Mouse (Mus musculus) neural tube, embryonic 14.5 days (tissue): Measurements from ENCODE around the gene Pnn. TPM values are rescaled to one million over a fixed set of nuclear protein-coding genes. Genes with fewer than 3 reads are reported as not detected.
A peak's percentile ranks its signal among the peaks of the same experiment; 100 is the strongest.

Experiments
- ATAC-seq: fragments of 200-750 bp; cut with Nextera tagmentation; 2 replicates; pipeline ENCODE4 v1.8.0; 2017; ENCODE audit warnings: low read depth, mild to moderate bottlenecking, moderate TSS enrichment, moderate library complexity
- H3K27ac ChIP-seq: fragments of 300-500 bp; sonication (generic); 2 replicates; pipeline ENCODE4 v1.5.1; 2014; ENCODE audit warnings: low read depth, mild to moderate bottlenecking, control low read depth, low read length, moderate library complexity, mixed read lengths
- H3K27me3 ChIP-seq: fragments of 300-500 bp; sonication (generic); 2 replicates; pipeline ENCODE4 v1.6.1; 2014; ENCODE audit warnings: low read length; ENCODE audit not compliant: control insufficient read depth, insufficient read depth
- H3K36me3 ChIP-seq: fragments of 300-500 bp; sonication (generic); 2 replicates; pipeline ENCODE4 v1.6.1; 2014; ENCODE audit warnings: low read length, mixed read lengths; ENCODE audit not compliant: control insufficient read depth, insufficient read depth
- H3K4me1 ChIP-seq: fragments of 300-500 bp; sonication (generic); 2 replicates; pipeline ENCODE4 v1.6.1; 2014; ENCODE audit warnings: low read length; ENCODE audit not compliant: control insufficient read depth, insufficient read depth
- H3K4me2 ChIP-seq: fragments of 300-500 bp; sonication (generic); 2 replicates; pipeline ENCODE4 v1.6.1; 2014; ENCODE audit warnings: mild to moderate bottlenecking, low read depth, low read length, control low read depth
- H3K4me3 ChIP-seq: fragments of 300-500 bp; sonication (generic); 2 replicates; pipeline ENCODE4 v1.5.1; 2014; ENCODE audit warnings: low read depth, low read length, control low read depth, mixed read lengths
- H3K9ac ChIP-seq: fragments of 300-500 bp; sonication (generic); replicated peaks from 2 replicates; pipeline ENCODE4 v1.6.1; 2014; ENCODE audit warnings: low read depth, mild to moderate bottlenecking, control low read depth, low read length, mixed read lengths
- H3K9me3 ChIP-seq: fragments of 300-500 bp; sonication (generic); 2 replicates; pipeline ENCODE4 v1.6.1; 2016; ENCODE audit warnings: low read length; ENCODE audit not compliant: control insufficient read depth
- WGBS: fragments of 180-500 bp; shearing (Covaris S2); extraction: QIAGEN DNeasy Blood & Tissue Kit; methylation state at CpG from one replicate; pipeline ENCODE4 v1.1.7; 2014; 5-methylcytosine and 5-hydroxymethylcytosine counted together
- polyA plus RNA-seq: library from polyadenylated mRNA; unstranded; fragments of >200 nt; fragmentation: Nextera tagmentation; extraction: Ambion mirVana; gene quantifications from 2 replicates; pipeline ENCODE4 v1.2.1, GENCODE M21; 2014

Pnn gene
- polyA plus RNA-seq = 77.4 and 86.2 TPM in 2 replicates

DNA sequence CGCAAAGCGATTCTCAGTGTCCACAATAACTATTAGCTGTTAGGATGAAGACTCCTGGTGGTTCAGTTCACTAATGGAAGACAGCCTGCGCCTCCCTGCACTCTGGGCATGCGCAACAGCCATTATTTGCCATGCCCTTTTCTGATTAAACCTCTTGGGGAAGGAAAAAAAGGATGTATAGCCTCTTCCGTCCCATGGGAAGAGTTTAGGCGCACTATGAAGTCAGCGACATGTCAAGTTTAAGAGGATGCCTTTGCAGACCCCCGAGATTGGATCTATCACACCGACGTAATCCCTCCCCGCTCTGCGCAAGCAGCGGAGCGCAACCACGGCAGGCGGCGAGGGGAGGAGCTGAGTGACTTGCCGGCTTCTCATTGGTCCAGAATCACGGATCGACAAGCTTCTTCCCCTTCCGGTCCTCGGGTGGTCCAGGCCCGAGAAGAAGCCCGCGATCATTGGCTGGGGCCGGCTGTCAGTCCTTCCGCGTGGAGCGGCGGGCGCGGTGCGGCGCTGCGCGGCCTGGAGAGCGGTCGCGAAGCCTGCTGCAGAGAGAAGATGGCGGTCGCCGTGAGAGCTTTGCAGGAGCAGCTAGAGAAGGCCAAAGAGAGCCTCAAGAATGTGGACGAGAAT, at the start of gene Pnn:
Gene Pnn, plus strand, starts transcription at position 437 of the 630 bp plus-strand sequence.
- peak within 1 kb of the TSS; percentile 88 for H3K27ac ChIP-seq
- H3K4me3 ChIP-seq = peak within 1 kb of the TSS; percentile 97
- H3K4me1 ChIP-seq = peaks cover 4% of the 10 kb centered on the region; the same call in 1 of the 2 replicates
- H3K4me2 ChIP-seq = peak within 1 kb of the TSS; percentile 81
- no peaks in the 10 kb centered on the region for H3K9me3 ChIP-seq
- under 1% methylated on average over 43 of the region's 43 CpGs for WGBS
- no peaks in the 10 kb centered on the region for H3K27me3 ChIP-seq
- ATAC-seq = peak; percentile 99
- peaks cover 24% of the 10 kb centered on the region for H3K36me3 ChIP-seq
- peak within 1 kb of the TSS; percentile 98 for H3K9ac ChIP-seq

DNA sequence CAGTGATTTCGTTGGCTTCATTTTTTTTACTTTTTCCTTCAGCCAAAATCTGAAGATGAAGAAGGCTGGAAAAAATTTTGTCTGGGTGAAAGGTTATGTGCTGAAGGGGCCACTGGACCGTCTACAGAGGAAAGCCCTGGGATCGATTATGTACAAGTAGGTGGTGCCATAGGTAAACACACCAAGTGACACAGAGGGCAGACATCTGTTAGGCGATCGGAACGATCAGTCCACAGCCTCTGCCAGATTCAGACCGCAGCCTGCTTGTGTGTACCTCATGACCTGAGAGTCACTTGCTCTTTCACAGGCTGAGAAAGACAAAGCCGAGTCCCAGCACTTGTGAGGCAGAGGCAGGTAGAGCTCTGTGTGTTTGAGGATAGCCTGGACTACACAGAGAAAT, 48.7 kb upstream of the Pnn start:
- Histone ChIP-seq H3K9me3 (no peaks in the 10 kb centered on the region), H3K4me1 (no peaks in the 10 kb centered on the region), H3K9ac (no peak overlapping the region), H3K4me2 (no peak overlapping the region), H3K36me3 (peaks cover 17% of the 10 kb centered on the region; the same call in 1 of the 2 replicates), H3K27me3 (no peaks in the 10 kb centered on the region), H3K4me3 (no peak overlapping the region), H3K27ac (no peak overlapping the region)
- no peak for ATAC-seq
- WGBS = 94% methylated on average over 8 of the region's 8 CpGs

DNA sequence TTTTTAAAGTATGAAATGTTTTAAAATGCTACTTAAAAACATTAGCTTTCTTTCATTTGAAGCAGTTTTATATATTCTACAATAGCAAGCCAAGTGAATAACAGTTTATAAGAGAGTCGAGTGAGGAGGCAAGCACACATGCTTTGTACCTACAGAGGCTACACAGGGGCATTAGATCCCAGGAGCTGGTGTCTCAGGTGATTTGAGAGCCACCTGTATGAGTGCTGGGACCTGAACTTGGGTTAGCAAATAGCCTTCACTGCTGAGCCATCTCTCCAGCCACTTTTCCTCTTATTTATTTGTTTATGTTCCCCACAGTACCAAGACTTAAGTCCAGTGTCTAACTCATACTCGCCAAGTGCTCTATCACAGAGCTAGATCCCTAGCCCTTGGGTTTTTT, 46.8 kb upstream of the Pnn start:
- H3K4me2 ChIP-seq = no peak overlapping the region
- no peaks in the 10 kb centered on the region for H3K4me1 ChIP-seq
- H3K9ac ChIP-seq = no peak overlapping the region
- WGBS = 96% methylated on average over 2 of the region's 2 CpGs
- no peak overlapping the region for H3K4me3 ChIP-seq
- no peak overlapping the region for H3K27ac ChIP-seq
- no peaks in the 10 kb centered on the region for H3K27me3 ChIP-seq
- no peak for ATAC-seq
- no peaks in the 10 kb centered on the region for H3K9me3 ChIP-seq
- peaks cover 17% of the 10 kb centered on the region; the same call in 1 of the 2 replicates for H3K36me3 ChIP-seq

DNA sequence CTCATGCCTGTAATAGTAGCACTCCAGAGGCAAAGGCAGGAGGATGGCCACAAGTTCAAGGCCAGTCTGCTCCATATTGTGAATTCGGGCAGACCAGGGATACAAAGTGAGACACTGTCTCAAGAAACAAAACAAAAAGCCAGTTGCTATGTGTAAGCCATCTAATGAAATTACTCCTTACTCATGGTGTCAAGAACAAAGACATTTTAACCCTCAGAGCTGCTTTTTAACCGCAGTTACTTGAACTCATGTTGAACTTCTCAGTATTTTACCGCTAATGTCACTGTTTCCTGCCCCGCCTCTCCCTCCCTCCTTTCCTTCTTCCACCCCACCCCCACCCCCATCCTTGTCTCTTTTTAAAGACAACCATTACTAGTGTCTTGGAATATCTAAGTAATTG, 45.4 kb upstream of the Pnn start:
- peaks cover 17% of the 10 kb centered on the region; the same call in 1 of the 2 replicates for H3K36me3 ChIP-seq

DNA sequence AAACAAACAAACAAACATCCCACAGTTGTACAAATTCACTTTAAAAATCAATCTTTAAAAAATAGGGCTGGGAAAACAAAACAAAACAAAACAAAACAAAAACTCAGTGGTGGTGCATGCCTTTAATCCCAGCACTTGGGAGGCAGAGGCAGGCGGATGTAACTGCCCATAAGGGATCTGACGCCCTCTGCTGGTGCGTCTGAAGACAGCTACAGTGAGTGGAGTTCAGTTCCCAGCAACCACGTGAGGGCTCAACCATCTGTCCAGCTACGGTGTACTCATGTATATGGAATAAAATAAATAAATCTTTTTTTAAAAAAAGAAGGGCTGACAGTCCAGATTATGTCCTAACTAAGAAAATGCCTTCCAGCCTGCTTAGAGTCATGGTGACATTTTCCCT, 34.6 kb upstream of the Pnn start:
- Histone ChIP-seq H3K4me2 (no peak overlapping the region), H3K9me3 (no peaks in the 10 kb centered on the region), H3K36me3 (no peaks in the 10 kb centered on the region), H3K9ac (no peak overlapping the region), H3K27ac (no peak overlapping the region), H3K27me3 (no peaks in the 10 kb centered on the region), H3K4me1 (no peaks in the 10 kb centered on the region), H3K4me3 (no peak overlapping the region)
- ATAC-seq = no peak
- WGBS = 66% methylated on average over 5 of the region's 5 CpGs

More for the DNA sequence above, 45.4 kb upstream of the Pnn start:
- Histone ChIP-seq H3K4me2 (no peak overlapping the region), H3K9me3 (no peaks in the 10 kb centered on the region), H3K4me3 (no peak overlapping the region), H3K27ac (no peak overlapping the region), H3K9ac (no peak overlapping the region), H3K4me1 (no peaks in the 10 kb centered on the region), H3K27me3 (no peaks in the 10 kb centered on the region)
- 93% methylated on average over 4 of the region's 4 CpGs for WGBS
- ATAC-seq = no peak

DNA sequence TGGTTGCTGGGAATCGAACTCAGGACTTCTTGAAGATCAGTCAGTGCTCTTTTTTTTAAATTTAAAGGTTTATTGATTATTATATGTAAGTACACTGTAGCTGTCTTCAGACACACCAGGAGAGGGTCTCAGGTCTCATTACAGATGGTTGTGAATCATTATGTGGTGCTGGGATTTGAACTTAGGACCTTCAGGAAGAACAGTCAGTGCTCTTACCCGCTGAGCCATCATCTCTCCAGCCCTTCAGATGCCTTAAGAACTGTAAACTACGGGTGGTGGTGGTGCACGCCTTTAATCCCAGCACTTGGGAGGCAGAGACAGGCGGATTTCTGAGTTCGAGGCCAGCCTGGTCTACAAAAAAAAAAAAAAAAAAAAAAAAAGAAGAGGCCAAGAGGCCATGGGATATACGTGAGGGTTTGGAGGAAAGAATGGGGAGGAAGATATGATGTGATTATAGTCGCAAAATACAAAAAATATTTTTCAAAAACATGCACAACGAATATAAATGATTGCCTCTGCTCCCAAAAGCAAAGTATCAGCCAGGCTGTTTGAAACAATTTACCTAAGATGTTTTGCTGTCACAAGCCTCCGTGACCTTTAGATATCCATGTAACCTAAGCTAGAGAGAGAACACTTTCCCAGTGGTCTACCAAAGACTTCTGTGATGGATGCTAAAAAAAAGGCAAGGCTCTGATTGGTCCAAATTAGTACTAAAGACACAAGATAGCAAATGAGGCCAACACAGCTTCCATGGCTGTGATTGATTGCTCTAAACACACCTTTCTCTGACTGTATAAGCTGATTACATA, 27.3 kb upstream of the Pnn start:
- 70% methylated on average over 10 of the region's 10 CpGs for WGBS
- no peaks in the 10 kb centered on the region for H3K9me3 ChIP-seq
- no peak overlapping the region for H3K4me3 ChIP-seq
- H3K9ac ChIP-seq = no peak overlapping the region
- no peaks in the 10 kb centered on the region for H3K4me1 ChIP-seq
- H3K36me3 ChIP-seq = peaks cover 10% of the 10 kb centered on the region; the same call in 1 of the 2 replicates
- no peaks in the 10 kb centered on the region for H3K27me3 ChIP-seq
- no peak; the same call in 1 of the 2 replicates for ATAC-seq
- no peak overlapping the region for H3K4me2 ChIP-seq
- no peak overlapping the region for H3K27ac ChIP-seq

DNA sequence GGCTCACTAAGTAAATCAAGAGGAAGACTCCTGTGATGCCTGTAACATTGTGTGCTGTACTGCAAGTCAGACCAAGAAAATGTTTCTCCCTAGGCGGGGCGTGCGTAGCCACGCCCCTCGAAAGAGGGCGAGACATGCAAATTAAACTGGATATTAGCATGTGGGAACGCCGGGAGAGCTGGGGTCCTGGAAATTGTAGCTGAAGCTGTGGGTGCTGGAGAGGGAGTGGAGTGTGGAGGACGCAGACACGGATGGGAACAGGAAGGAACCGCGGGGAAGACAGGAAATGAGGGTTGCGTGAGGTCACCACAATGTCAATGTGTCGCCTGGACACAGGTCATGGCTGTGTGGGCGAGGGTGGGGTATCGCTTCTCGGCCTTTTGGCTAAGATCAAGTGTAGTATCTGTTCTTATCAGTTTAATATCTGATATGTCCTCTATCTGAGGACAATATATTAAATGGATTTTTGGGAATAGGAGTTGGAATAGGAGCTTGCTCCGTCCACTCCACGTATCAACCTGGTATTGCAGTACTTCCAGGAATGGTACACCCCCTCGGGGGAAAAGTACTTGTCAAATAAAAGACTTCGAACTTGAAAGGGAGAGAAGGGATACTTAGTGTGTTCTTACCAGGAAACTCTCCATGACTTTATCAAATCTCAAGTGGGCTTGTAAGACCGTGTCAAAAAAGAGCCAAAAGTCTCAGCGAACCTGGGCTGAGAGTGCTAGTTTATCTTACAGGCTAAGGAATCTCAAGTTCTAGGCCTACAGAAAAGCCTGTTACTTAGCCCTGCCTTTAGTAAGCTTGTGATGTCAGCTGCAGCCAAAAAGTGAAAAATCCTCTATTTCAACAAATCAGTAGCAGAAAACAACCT, 26.5 kb upstream of the Pnn start:
- peak; percentile 77 for ATAC-seq
- WGBS = 4% methylated on average over 23 of the region's 23 CpGs
- peaks cover 16% of the 10 kb centered on the region; the same call in 1 of the 2 replicates for H3K36me3 ChIP-seq
- no peaks in the 10 kb centered on the region for H3K4me1 ChIP-seq
- no peak overlapping the region for H3K4me2 ChIP-seq
- H3K27ac ChIP-seq = peak overlapping the region; percentile 49; the same call in 1 of the 2 replicates
- H3K9me3 ChIP-seq = no peaks in the 10 kb centered on the region
- no peak overlapping the region for H3K4me3 ChIP-seq
- no peaks in the 10 kb centered on the region for H3K27me3 ChIP-seq
- no peak overlapping the region for H3K9ac ChIP-seq

DNA sequence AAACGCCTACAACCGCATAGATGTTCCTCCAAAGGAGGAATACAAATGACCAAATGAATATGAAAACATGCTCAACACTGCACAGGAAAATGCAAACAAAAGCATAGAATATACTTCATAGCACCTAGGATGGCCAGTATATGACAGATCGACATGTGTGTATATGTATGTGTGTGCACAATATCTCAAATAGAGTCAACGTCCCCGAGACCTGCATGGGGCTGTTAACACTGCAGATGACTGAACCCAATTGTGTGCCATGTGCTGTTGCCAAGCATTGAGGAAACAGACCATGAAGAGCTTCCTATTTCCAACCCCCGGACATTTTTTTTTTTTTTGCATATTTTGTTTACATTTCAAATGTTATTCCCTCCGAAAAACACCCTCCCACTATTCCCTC, 25.8 kb upstream of the Pnn start:
- no peak overlapping the region for H3K9ac ChIP-seq
- H3K36me3 ChIP-seq = peaks cover 21% of the 10 kb centered on the region; the same call in 1 of the 2 replicates
- no peaks in the 10 kb centered on the region for H3K9me3 ChIP-seq
- no peak overlapping the region for H3K4me2 ChIP-seq
- WGBS = 44% methylated on average over 7 of the region's 7 CpGs
- no peak overlapping the region for H3K4me3 ChIP-seq
- no peak overlapping the region for H3K27ac ChIP-seq
- H3K4me1 ChIP-seq = no peaks in the 10 kb centered on the region
- ATAC-seq = no peak
- H3K27me3 ChIP-seq = no peaks in the 10 kb centered on the region
